Mouse (Mus musculus): Measurements from ENCODE around the gene Nrn1l. TPM values are rescaled to one million over a fixed set of nuclear protein-coding genes. Genes with fewer than 3 reads are reported as not detected.

The Nrn1l gene
- total and polyA plus RNA-seq, 3 experiments = 0.41 to 1.6 (median 0.57) TPM

DNA sequence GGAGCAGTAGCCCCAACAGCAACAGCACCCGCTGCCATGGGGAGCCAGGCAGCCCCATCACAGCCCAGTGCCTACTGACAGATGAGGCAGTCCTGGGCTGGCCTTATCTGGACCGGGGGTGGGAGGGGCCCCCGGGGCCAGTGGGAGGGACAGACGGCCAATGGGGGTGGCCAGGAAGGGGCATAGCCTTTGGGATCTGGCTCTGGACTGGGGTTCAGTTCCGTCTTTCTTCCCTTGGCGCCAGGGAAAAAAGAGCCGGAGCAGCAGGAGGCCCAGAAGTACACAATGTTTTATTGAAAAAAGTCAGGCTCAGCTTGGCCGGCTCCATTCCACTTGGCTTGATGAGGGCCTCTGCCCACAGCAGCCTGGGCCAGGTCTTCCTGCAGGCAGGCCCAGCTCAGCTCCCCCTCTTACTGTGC, 50.0 kb downstream of the Nrn1l start, which contains the start of gene Lcat:
TSS of gene Lcat (minus strand) at position 62 of the 419 bp plus-strand sequence.
- intact Hi-C loops (cut with DNase I) = no loop called here
- WGBS = 62% methylated on average over 8 of the region's 8 CpGs
- Histone ChIP-seq H3K36me3 (ENCODE audit: control insufficient read depth, insufficient read depth, low read length) (no peaks in the 10 kb centered on the region), H3K79me2 (replicated peaks; ENCODE audit: control insufficient read depth, insufficient read depth, low read length) (no peaks in the 10 kb centered on the region), H3K4me1 (ENCODE audit: control insufficient read depth, insufficient read depth, low read length) (peaks cover under 1% of the 10 kb centered on the region), H3K27me3 (ENCODE audit: control insufficient read depth, insufficient read depth, low read length) (no peaks in the 10 kb centered on the region), H3K27ac (no peak within 1 kb of the TSS), H3K9ac (ENCODE audit: low read depth, low read length) (no peak within 1 kb of the TSS), H3K4me3 (no peak within 1 kb of the TSS)
- DNase-seq = no peak
- TF ChIP-seq EP300 (IDR thresholded peaks at IDR 0.05; ENCODE audit: insufficient read depth, low read depth, low read length) (no peak), CTCF (IDR thresholded peaks at IDR 0.05) (no peak), POLR2A (IDR thresholded peaks at IDR 0.05; ENCODE audit: insufficient read depth, low read depth, low read length) (no peak)

Other genes starting within 250 kb of the Nrn1l start
- gene Carmil2, start 207.3 kb upstream of the Nrn1l start, total RNA-seq (2021) = under 1 TPM; 0.16 to 0.25 TPM
- gene Carmil2, start 207.3 kb upstream of the Nrn1l start, polyA plus RNA-seq (2012; rRNA removed) = 0.29 and 1.4 TPM in 2 replicates
- 10 to 100 TPM in 1 of 2 experiments, 1 to 10 TPM in 1; 10.0 to 11.1 TPM for gene Acd, start 192.5 kb upstream of the Nrn1l start, total RNA-seq (2021)
- 19.7 and 22.3 TPM in 2 replicates for gene Acd, start 192.5 kb upstream of the Nrn1l start, polyA plus RNA-seq (2012; rRNA removed)
- 1 to 10 TPM; 5.5 to 6.8 TPM for gene Pard6a, start 192.4 kb upstream of the Nrn1l start, total RNA-seq (2021)
- gene Pard6a, start 192.4 kb upstream of the Nrn1l start, polyA plus RNA-seq (2012; rRNA removed) = 12.0 and 18.6 TPM in 2 replicates
- not detected for gene 4933405L10Rik, start 185.9 kb upstream of the Nrn1l start, total RNA-seq (2021)
- not detected in 2 replicates for gene 4933405L10Rik, start 185.9 kb upstream of the Nrn1l start, polyA plus RNA-seq (2012; rRNA removed)
- gene Enkd1, start 185.4 kb upstream of the Nrn1l start, total RNA-seq (2021) = 1 to 10 TPM; 1.4 to 1.9 TPM
- gene Enkd1, start 185.4 kb upstream of the Nrn1l start, polyA plus RNA-seq (2012; rRNA removed) = 2.0 and 2.2 TPM in 2 replicates
- gene Gfod2, start 134.9 kb upstream of the Nrn1l start, total RNA-seq (2021) = 1 to 10 TPM; 3.7 TPM
- 2.3 and 3.0 TPM in 2 replicates for gene Gfod2, start 134.9 kb upstream of the Nrn1l start, polyA plus RNA-seq (2012; rRNA removed)
- gene Ranbp10, start 66.2 kb upstream of the Nrn1l start, total RNA-seq (2021) = 10 to 100 TPM; 18.0 to 18.5 TPM
- 20.0 and 22.3 TPM in 2 replicates for gene Ranbp10, start 66.2 kb upstream of the Nrn1l start, polyA plus RNA-seq (2012; rRNA removed)
- gene Tsnaxip1, start 65.8 kb upstream of the Nrn1l start, total RNA-seq (2021) = not detected
- 0.20 TPM in 1 of 2 replicates, not detected in the other for gene Tsnaxip1, start 65.8 kb upstream of the Nrn1l start, polyA plus RNA-seq (2012; rRNA removed)
- 1 to 10 TPM; 2.3 to 2.7 TPM for gene Cenpt, start 40.3 kb upstream of the Nrn1l start, total RNA-seq (2021)
- gene Cenpt, start 40.3 kb upstream of the Nrn1l start, polyA plus RNA-seq (2012; rRNA removed) = 6.0 and 6.4 TPM in 2 replicates
- gene Thap11, start 38.4 kb upstream of the Nrn1l start, total RNA-seq (2021) = 10 to 100 TPM; 26.8 to 30.1 TPM
- gene Thap11, start 38.4 kb upstream of the Nrn1l start, polyA plus RNA-seq (2012; rRNA removed) = 33.0 and 42.2 TPM in 2 replicates
- gene Nutf2, start 33.0 kb upstream of the Nrn1l start, total RNA-seq (2021) = 10 to 100 TPM; 35.5 to 39.8 TPM
- 56.1 and 67.7 TPM in 2 replicates for gene Nutf2, start 33.0 kb upstream of the Nrn1l start, polyA plus RNA-seq (2012; rRNA removed)
- 10 to 100 TPM; 23.2 to 25.4 TPM for gene Edc4, start 12.7 kb upstream of the Nrn1l start, total RNA-seq (2021)
- gene Edc4, start 12.7 kb upstream of the Nrn1l start, polyA plus RNA-seq (2012; rRNA removed) = 42.4 and 47.6 TPM in 2 replicates
- 10 to 100 TPM; 16.5 to 20.8 TPM for gene Pskh1, start 6.9 kb downstream of the Nrn1l start, total RNA-seq (2021)
- 28.7 and 39.7 TPM in 2 replicates for gene Pskh1, start 6.9 kb downstream of the Nrn1l start, polyA plus RNA-seq (2012; rRNA removed)
- gene Ctrl, start 40.3 kb downstream of the Nrn1l start, total RNA-seq (2021) = under 1 TPM in 1 of 2 experiments, not detected in 1; 0.32 TPM
- 0.88 and 1.9 TPM in 2 replicates for gene Ctrl, start 40.3 kb downstream of the Nrn1l start, polyA plus RNA-seq (2012; rRNA removed)
- gene Psmb10, start 44.9 kb downstream of the Nrn1l start, total RNA-seq (2021) = 10 to 100 TPM; 58.1 to 68.1 TPM
- 95.9 and 96.5 TPM in 2 replicates for gene Psmb10, start 44.9 kb downstream of the Nrn1l start, polyA plus RNA-seq (2012; rRNA removed)
- under 1 TPM; 0.70 to 0.84 TPM for gene Lcat, start 49.8 kb downstream of the Nrn1l start, total RNA-seq (2021)
- gene Lcat, start 49.8 kb downstream of the Nrn1l start, polyA plus RNA-seq (2012; rRNA removed) = 3.9 and 4.1 TPM in 2 replicates
- 10 to 100 TPM; 35.0 to 38.1 TPM for gene Slc12a4, start 72.5 kb downstream of the Nrn1l start, total RNA-seq (2021)
- gene Slc12a4, start 72.5 kb downstream of the Nrn1l start, polyA plus RNA-seq (2012; rRNA removed) = 54.6 and 73.4 TPM in 2 replicates
- not detected for gene Dpep3, start 85.9 kb downstream of the Nrn1l start, total RNA-seq (2021)
- 0.23 and 0.26 TPM in 2 replicates for gene Dpep3, start 85.9 kb downstream of the Nrn1l start, polyA plus RNA-seq (2012; rRNA removed)
- 1 to 10 TPM; 9.1 to 9.4 TPM for gene Dus2, start 97.8 kb downstream of the Nrn1l start, total RNA-seq (2021)
- gene Dus2, start 97.8 kb downstream of the Nrn1l start, polyA plus RNA-seq (2012; rRNA removed) = 7.8 and 11.9 TPM in 2 replicates
- gene Dpep2nb, start 112.4 kb downstream of the Nrn1l start, total RNA-seq (2021) = not detected
- gene Dpep2nb, start 112.4 kb downstream of the Nrn1l start, polyA plus RNA-seq (2012; rRNA removed) = not detected in 2 replicates
- gene Ddx28, start 118.3 kb downstream of the Nrn1l start, total RNA-seq (2021) = 10 to 100 TPM in 1 of 2 experiments, 1 to 10 TPM in 1; 9.2 to 10.0 TPM
- gene Ddx28, start 118.3 kb downstream of the Nrn1l start, polyA plus RNA-seq (2012; rRNA removed) = 5.7 and 6.3 TPM in 2 replicates
- gene Nfatc3, start 165.3 kb downstream of the Nrn1l start, total RNA-seq (2021) = 10 to 100 TPM; 18.9 to 19.2 TPM
- gene Nfatc3, start 165.3 kb downstream of the Nrn1l start, polyA plus RNA-seq (2012; rRNA removed) = 12.2 and 21.8 TPM in 2 replicates
- under 1 TPM; 0.31 to 0.52 TPM for gene Esrp2, start 243.4 kb downstream of the Nrn1l start, total RNA-seq (2021)
- gene Esrp2, start 243.4 kb downstream of the Nrn1l start, polyA plus RNA-seq (2012; rRNA removed) = 0.29 and 1.1 TPM in 2 replicates